Mouse (Mus musculus): ENCODE data around the gene Micu1.

Micu1 gene

GRCm38 (mm10) chr10:59721555-59721954 lies 19.3 kb downstream of the Micu1 start:
- DNase-seq (ENCODE audit: low spot score in 2 of 2), result no peak

GRCm38 (mm10) chr10:59724634-59725033 lies 22.4 kb downstream of the Micu1 start:
- DNase-seq (ENCODE audit: low spot score in 2 of 2), result no peak

GRCm38 (mm10) chr10:59727251-59727650 lies 25.0 kb downstream of the Micu1 start:
- DNase-seq (ENCODE audit: low spot score in 2 of 2), result no peak

GRCm38 (mm10) chr10:59729261-59729660 lies 27.0 kb downstream of the Micu1 start:
- no peak for DNase-seq (ENCODE audit: low spot score in 2 of 2)

GRCm38 (mm10) chr10:59729842-59730241 lies 27.6 kb downstream of the Micu1 start:
- no peak for DNase-seq (ENCODE audit: low spot score in 2 of 2)

GRCm38 (mm10) chr10:59736027-59736598 lies 33.8 kb downstream of the Micu1 start:
- DNase-seq (ENCODE audit: low spot score in 2 of 2), result no peak

GRCm38 (mm10) chr10:59741448-59741847 lies 39.2 kb downstream of the Micu1 start:
- no peak for DNase-seq (ENCODE audit: low spot score in 2 of 2)

- no peak for DNase-seq (ENCODE audit: low spot score in 2 of 2)
These were observed 41.1 kb downstream of the Micu1 start for GRCm38 (mm10) chr10:59743397-59743796.

- no peak for DNase-seq (ENCODE audit: low spot score in 2 of 2)
These were observed 41.7 kb downstream of the Micu1 start for GRCm38 (mm10) chr10:59743969-59744368.

GRCm38 (mm10) chr10:59747334-59747733 lies 45.1 kb downstream of the Micu1 start:
- no peak for DNase-seq (ENCODE audit: low spot score in 2 of 2)

- DNase-seq (ENCODE audit: low spot score in 2 of 2), result no peak
These were observed 46.5 kb downstream of the Micu1 start for GRCm38 (mm10) chr10:59748699-59749200.

- no peak for DNase-seq (ENCODE audit: low spot score in 2 of 2)
These were observed 51.3 kb downstream of the Micu1 start for GRCm38 (mm10) chr10:59753538-59754069.

- no peak for DNase-seq (ENCODE audit: low spot score in 2 of 2)
These were observed 51.8 kb downstream of the Micu1 start for GRCm38 (mm10) chr10:59754104-59754503.

GRCm38 (mm10) chr10:59754901-59755300 lies 52.6 kb downstream of the Micu1 start:
- no peak for DNase-seq (ENCODE audit: low spot score in 2 of 2)

GRCm38 (mm10) chr10:59755681-59756080 lies 53.4 kb downstream of the Micu1 start:
- no peak for DNase-seq (ENCODE audit: low spot score in 2 of 2)

GRCm38 (mm10) chr10:59756090-59756489 lies 53.8 kb downstream of the Micu1 start:
- no peak for DNase-seq (ENCODE audit: low spot score in 2 of 2)

GRCm38 (mm10) chr10:59756570-59756969 lies 54.3 kb downstream of the Micu1 start:
- DNase-seq (ENCODE audit: low spot score in 2 of 2), result no peak

- DNase-seq (ENCODE audit: low spot score in 2 of 2), result no peak
These were observed 62.5 kb downstream of the Micu1 start for GRCm38 (mm10) chr10:59764781-59765180.

GRCm38 (mm10) chr10:59768369-59769079 lies 66.2 kb downstream of the Micu1 start:
- DNase-seq (ENCODE audit: low spot score in 2 of 2), result no peak

- no peak for DNase-seq (ENCODE audit: low spot score in 2 of 2)
These were observed 69.2 kb downstream of the Micu1 start for GRCm38 (mm10) chr10:59771375-59772048.

GRCm38 (mm10) chr10:59772049-59772397 lies 69.7 kb downstream of the Micu1 start:
- no peak for DNase-seq (ENCODE audit: low spot score in 2 of 2)

- no peak for DNase-seq (ENCODE audit: low spot score in 2 of 2)
These were observed 71.3 kb downstream of the Micu1 start for GRCm38 (mm10) chr10:59773441-59774140.
